Mouse (Mus musculus): ENCODE results near the gene Casc3. TPM values are rescaled to one million over a fixed set of nuclear protein-coding genes. Genes with fewer than 3 reads are reported as not detected.

Casc3 gene
- polyA plus RNA-seq, 1 experiment from 2014 or later: 36.2 TPM

GRCm38 (mm10) chr11:98766346-98766745 lies 38.4 kb upstream of the Casc3 start:
- peaks cover 49% of the 10 kb centered on the region for H3K4me1 ChIP-seq (ENCODE audit: insufficient read depth, low read length)
- no peak for ATAC-seq (ENCODE audit: low FRiP score, low TSS enrichment)

GRCm38 (mm10) chr11:98766816-98767215 lies 37.9 kb upstream of the Casc3 start:
- H3K27me3 ChIP-seq (ENCODE audit: insufficient read depth, low read length): no peaks in the 10 kb centered on the region
- no peak overlapping the region for H3K4me3 ChIP-seq (ENCODE audit: low read length)
- peaks cover 49% of the 10 kb centered on the region for H3K4me1 ChIP-seq (ENCODE audit: insufficient read depth, low read length)
- no peak overlapping the region for H3K4me2 ChIP-seq (replicated peaks; ENCODE audit: low read depth, low read length)
- H3K9ac ChIP-seq (replicated peaks; ENCODE audit: low read length): no peak overlapping the region
- peaks cover 21% of the 10 kb centered on the region for H3K36me3 ChIP-seq (ENCODE audit: insufficient read depth, low read length)
- 48% methylated on average over 5 of the region's 5 CpGs for WGBS
- ATAC-seq (ENCODE audit: low FRiP score, low TSS enrichment): 0 out of 2 replicates have a peak, but pooled peaks have one; percentile 3
- no peak overlapping the region for H3K27ac ChIP-seq (ENCODE audit: low read length)
- no peaks in the 10 kb centered on the region for H3K9me3 ChIP-seq (ENCODE audit: low read length)

More at GRCm38 (mm10) chr11:98766346-98766745, 38.4 kb upstream of the Casc3 start:
- 47% methylated on average over 1 of the region's 2 CpGs for WGBS
- Histone ChIP-seq H3K27me3 (ENCODE audit: insufficient read depth, low read length) (no peaks in the 10 kb centered on the region), H3K4me3 (ENCODE audit: low read length) (no peak overlapping the region), H3K9ac (replicated peaks; ENCODE audit: low read length) (no peak overlapping the region), H3K36me3 (ENCODE audit: insufficient read depth, low read length) (peaks cover 24% of the 10 kb centered on the region), H3K9me3 (ENCODE audit: low read length) (no peaks in the 10 kb centered on the region), H3K4me2 (replicated peaks; ENCODE audit: low read depth, low read length) (no peak overlapping the region), H3K27ac (ENCODE audit: low read length) (no peak overlapping the region)

GRCm38 (mm10) chr11:98767276-98767675 lies 37.4 kb upstream of the Casc3 start:
- Histone ChIP-seq H3K27me3 (ENCODE audit: insufficient read depth, low read length) (no peaks in the 10 kb centered on the region), H3K9me3 (ENCODE audit: low read length) (no peaks in the 10 kb centered on the region), H3K36me3 (ENCODE audit: insufficient read depth, low read length) (peaks cover 18% of the 10 kb centered on the region), H3K4me3 (ENCODE audit: low read length) (no peak overlapping the region), H3K27ac (ENCODE audit: low read length) (no peak overlapping the region), H3K9ac (replicated peaks; ENCODE audit: low read length) (no peak overlapping the region), H3K4me1 (ENCODE audit: insufficient read depth, low read length) (peaks cover 51% of the 10 kb centered on the region), H3K4me2 (replicated peaks; ENCODE audit: low read depth, low read length) (no peak overlapping the region; the same call in none of the 2 replicates)
- WGBS: 8% methylated on average over 9 of the region's 9 CpGs
- peak; percentile 11; the same call in 1 of the 2 replicates for ATAC-seq (ENCODE audit: low FRiP score, low TSS enrichment)

GRCm38 (mm10) chr11:98767713-98768112 lies 37.0 kb upstream of the Casc3 start:
- Histone ChIP-seq H3K4me3 (ENCODE audit: low read length) (peak overlapping the region; percentile 31), H3K9ac (replicated peaks; ENCODE audit: low read length) (peak overlapping the region; percentile 54), H3K27ac (ENCODE audit: low read length) (peak overlapping the region; percentile 81), H3K36me3 (ENCODE audit: insufficient read depth, low read length) (peaks cover 18% of the 10 kb centered on the region), H3K9me3 (ENCODE audit: low read length) (no peaks in the 10 kb centered on the region), H3K4me1 (ENCODE audit: insufficient read depth, low read length) (peaks cover 52% of the 10 kb centered on the region), H3K4me2 (replicated peaks; ENCODE audit: low read depth, low read length) (peak overlapping the region; percentile 53), H3K27me3 (ENCODE audit: insufficient read depth, low read length) (no peaks in the 10 kb centered on the region)
- 10% methylated on average over 4 of the region's 4 CpGs for WGBS
- ATAC-seq (ENCODE audit: low FRiP score, low TSS enrichment): no peak

GRCm38 (mm10) chr11:98768127-98769006 lies 36.3 kb upstream of the Casc3 start:
- Histone ChIP-seq H3K36me3 (ENCODE audit: insufficient read depth, low read length) (peaks cover 18% of the 10 kb centered on the region), H3K4me1 (ENCODE audit: insufficient read depth, low read length) (peaks cover 58% of the 10 kb centered on the region), H3K4me2 (replicated peaks; ENCODE audit: low read depth, low read length) (peak overlapping the region; percentile 53), H3K4me3 (ENCODE audit: low read length) (peak overlapping the region; percentile 31), H3K27me3 (ENCODE audit: insufficient read depth, low read length) (no peaks in the 10 kb centered on the region), H3K9me3 (ENCODE audit: low read length) (no peaks in the 10 kb centered on the region), H3K27ac (ENCODE audit: low read length) (peak overlapping the region; percentile 81), H3K9ac (replicated peaks; ENCODE audit: low read length) (peak overlapping the region; percentile 54)
- ATAC-seq (ENCODE audit: low FRiP score, low TSS enrichment): peak; percentile 14; the same call in 1 of the 2 replicates
- WGBS: 10% methylated on average over 37 of the region's 39 CpGs

- no peak for ATAC-seq (ENCODE audit: low FRiP score, low TSS enrichment)
- Histone ChIP-seq H3K4me2 (replicated peaks; ENCODE audit: low read depth, low read length) (no peak overlapping the region), H3K27ac (ENCODE audit: low read length) (peak overlapping the region; percentile 81; the same call in 1 of the 2 replicates), H3K27me3 (ENCODE audit: insufficient read depth, low read length) (no peaks in the 10 kb centered on the region), H3K4me1 (ENCODE audit: insufficient read depth, low read length) (peaks cover 66% of the 10 kb centered on the region), H3K9me3 (ENCODE audit: low read length) (no peaks in the 10 kb centered on the region), H3K36me3 (ENCODE audit: insufficient read depth, low read length) (peaks cover 18% of the 10 kb centered on the region), H3K4me3 (ENCODE audit: low read length) (no peak overlapping the region), H3K9ac (replicated peaks; ENCODE audit: low read length) (no peak overlapping the region)
- 86% methylated on average over 25 of the region's 25 CpGs for WGBS
Measured at GRCm38 (mm10) chr11:98769007-98769954, 35.4 kb upstream of the Casc3 start.

GRCm38 (mm10) chr11:98770096-98770975 lies 34.4 kb upstream of the Casc3 start:
- H3K27ac ChIP-seq (ENCODE audit: low read length): no peak overlapping the region
- no peak for ATAC-seq (ENCODE audit: low FRiP score, low TSS enrichment)
- no peak overlapping the region for H3K9ac ChIP-seq (replicated peaks; ENCODE audit: low read length)
- peaks cover 68% of the 10 kb centered on the region for H3K4me1 ChIP-seq (ENCODE audit: insufficient read depth, low read length)
- no peaks in the 10 kb centered on the region for H3K9me3 ChIP-seq (ENCODE audit: low read length)
- no peaks in the 10 kb centered on the region for H3K27me3 ChIP-seq (ENCODE audit: insufficient read depth, low read length)
- peaks cover 14% of the 10 kb centered on the region for H3K36me3 ChIP-seq (ENCODE audit: insufficient read depth, low read length)
- 90% methylated on average over 26 of the region's 26 CpGs for WGBS
- no peak overlapping the region for H3K4me3 ChIP-seq (ENCODE audit: low read length)
- no peak overlapping the region for H3K4me2 ChIP-seq (replicated peaks; ENCODE audit: low read depth, low read length)

GRCm38 (mm10) chr11:98771131-98771530 lies 33.6 kb upstream of the Casc3 start:
- H3K27me3 ChIP-seq (ENCODE audit: insufficient read depth, low read length): no peaks in the 10 kb centered on the region
- H3K4me1 ChIP-seq (ENCODE audit: insufficient read depth, low read length): peaks cover 68% of the 10 kb centered on the region
- ATAC-seq (ENCODE audit: low FRiP score, low TSS enrichment): no peak
- no peaks in the 10 kb centered on the region for H3K9me3 ChIP-seq (ENCODE audit: low read length)
- H3K4me2 ChIP-seq (replicated peaks; ENCODE audit: low read depth, low read length): no peak overlapping the region
- no peak overlapping the region for H3K4me3 ChIP-seq (ENCODE audit: low read length)
- peaks cover 14% of the 10 kb centered on the region for H3K36me3 ChIP-seq (ENCODE audit: insufficient read depth, low read length)
- no peak overlapping the region for H3K27ac ChIP-seq (ENCODE audit: low read length)
- 94% methylated on average over 18 of the region's 18 CpGs for WGBS
- no peak overlapping the region for H3K9ac ChIP-seq (replicated peaks; ENCODE audit: low read length)
